Mouse (Mus musculus): Measurements from ENCODE around the gene Rgs4. TPM values are rescaled to one million over a fixed set of nuclear protein-coding genes. Genes with fewer than 3 reads are reported as not detected.
A peak's percentile ranks its signal among the peaks of the same experiment; 100 is the strongest.

Gene Rgs4
- polyA plus RNA-seq, 1 experiment from 2014 or later: 12.5 TPM

GRCm38 (mm10) chr1:169752395-169752794, 5.0 kb upstream of the Rgs4 start:
- no peaks in the 10 kb centered on the region for H3K36me3 ChIP-seq (replicated peaks; ENCODE audit: control insufficient read depth, insufficient read depth, low read depth, low read length)
- DNase-seq (ENCODE audit: low spot score) (no peak), ATAC-seq (replicated peaks; ENCODE audit: insufficient number of reproducible peaks, low FRiP score, low TSS enrichment, low read depth) (no peak)
- H3K9me3 ChIP-seq (replicated peaks; ENCODE audit: control insufficient read depth, low read length): no peaks in the 10 kb centered on the region
- no peak overlapping the region for H3K4me3 ChIP-seq (ENCODE audit: low read depth, low read length)
- H3K4me1 ChIP-seq (ENCODE audit: control insufficient read depth, insufficient read depth, low read length): no peaks in the 10 kb centered on the region
- H3K4me2 ChIP-seq (ENCODE audit: low read depth, low read length): no peak overlapping the region
- 55% methylated on average over 3 of the region's 4 CpGs for WGBS
- H3K27me3 ChIP-seq (ENCODE audit: control insufficient read depth, insufficient read depth, low read length): peaks cover 3% of the 10 kb centered on the region; the same call in 1 of the 2 replicates
- no peak overlapping the region for H3K9ac ChIP-seq (replicated peaks; ENCODE audit: low read length)
- H3K27ac ChIP-seq (replicated peaks; ENCODE audit: low read depth, low read length): no peak overlapping the region

DNA sequence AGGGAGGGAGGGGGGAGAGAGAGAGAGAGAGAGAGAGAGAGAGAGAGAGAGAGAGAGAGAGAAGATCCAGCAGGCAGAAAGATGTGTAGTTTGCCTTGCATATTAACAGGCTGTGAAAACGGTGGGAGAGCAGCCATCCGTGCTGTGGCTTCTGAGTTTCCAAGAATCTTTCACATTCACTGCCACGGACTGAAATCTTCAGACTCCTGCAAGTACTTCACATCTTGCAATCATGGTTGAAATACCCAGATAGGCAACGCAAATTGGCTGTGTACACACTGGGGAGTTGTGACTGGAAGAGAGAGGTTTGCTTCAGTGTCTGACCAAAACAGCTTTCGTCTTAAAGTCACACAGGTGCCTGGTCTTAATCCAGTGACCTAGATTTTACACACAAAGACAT, 997 bp upstream of the Rgs4 start:
- no peaks in the 10 kb centered on the region for H3K36me3 ChIP-seq (replicated peaks; ENCODE audit: control insufficient read depth, insufficient read depth, low read depth, low read length)
- H3K4me2 ChIP-seq (ENCODE audit: low read depth, low read length): no peak overlapping the region
- WGBS: 57% methylated on average over 5 of the region's 5 CpGs
- no peak overlapping the region for H3K27ac ChIP-seq (replicated peaks; ENCODE audit: low read depth, low read length)
- ATAC-seq (replicated peaks; ENCODE audit: insufficient number of reproducible peaks, low FRiP score, low TSS enrichment, low read depth): no peak
- H3K4me3 ChIP-seq (ENCODE audit: low read depth, low read length): no peak overlapping the region
- H3K9ac ChIP-seq (replicated peaks; ENCODE audit: low read length): no peak overlapping the region
- DNase-seq (ENCODE audit: low spot score): no peak
- H3K9me3 ChIP-seq (replicated peaks; ENCODE audit: control insufficient read depth, low read length): no peaks in the 10 kb centered on the region
- H3K27me3 ChIP-seq (ENCODE audit: control insufficient read depth, insufficient read depth, low read length): peaks cover 6% of the 10 kb centered on the region; the same call in 1 of the 2 replicates
- peaks cover 2% of the 10 kb centered on the region; the same call in 1 of the 2 replicates for H3K4me1 ChIP-seq (ENCODE audit: control insufficient read depth, insufficient read depth, low read length)

- Histone ChIP-seq H3K4me3 (ENCODE audit: low read depth, low read length) (peak overlapping the region; percentile 24), H3K9ac (replicated peaks; ENCODE audit: low read length) (no peak overlapping the region), H3K4me1 (ENCODE audit: control insufficient read depth, insufficient read depth, low read length) (peaks cover 2% of the 10 kb centered on the region; the same call in 1 of the 2 replicates), H3K36me3 (replicated peaks; ENCODE audit: control insufficient read depth, insufficient read depth, low read depth, low read length) (no peaks in the 10 kb centered on the region), H3K27ac (replicated peaks; ENCODE audit: low read depth, low read length) (no peak overlapping the region), H3K27me3 (ENCODE audit: control insufficient read depth, insufficient read depth, low read length) (peaks cover 6% of the 10 kb centered on the region; the same call in 1 of the 2 replicates), H3K4me2 (ENCODE audit: low read depth, low read length) (peak overlapping the region; percentile 61), H3K9me3 (replicated peaks; ENCODE audit: control insufficient read depth, low read length) (no peaks in the 10 kb centered on the region)
- DNase-seq (ENCODE audit: low spot score) (no peak), ATAC-seq (replicated peaks; ENCODE audit: insufficient number of reproducible peaks, low FRiP score, low TSS enrichment, low read depth) (no peak)
- WGBS: 50% methylated on average over 6 of the region's 6 CpGs
Measured at GRCm38 (mm10) chr1:169747902-169748301, 460 bp upstream of the Rgs4 start.

- H3K4me2 ChIP-seq (ENCODE audit: low read depth, low read length): no peak overlapping the region
- 89% methylated on average over 5 of the region's 5 CpGs for WGBS
- no peak for ATAC-seq (replicated peaks; ENCODE audit: insufficient number of reproducible peaks, low FRiP score, low TSS enrichment, low read depth)
- no peaks in the 10 kb centered on the region for H3K4me1 ChIP-seq (ENCODE audit: control insufficient read depth, insufficient read depth, low read length)
- no peak overlapping the region for H3K9ac ChIP-seq (replicated peaks; ENCODE audit: low read length)
- no peaks in the 10 kb centered on the region for H3K27me3 ChIP-seq (ENCODE audit: control insufficient read depth, insufficient read depth, low read length)
- H3K9me3 ChIP-seq (replicated peaks; ENCODE audit: control insufficient read depth, low read length): no peaks in the 10 kb centered on the region
- H3K36me3 ChIP-seq (replicated peaks; ENCODE audit: control insufficient read depth, insufficient read depth, low read depth, low read length): no peaks in the 10 kb centered on the region
- H3K27ac ChIP-seq (replicated peaks; ENCODE audit: low read depth, low read length): no peak overlapping the region
- no peak for DNase-seq (ENCODE audit: low spot score)
- H3K4me3 ChIP-seq (ENCODE audit: low read depth, low read length): no peak overlapping the region
Measured at GRCm38 (mm10) chr1:169741147-169741546, 6.3 kb downstream of the Rgs4 start.

- no peaks in the 10 kb centered on the region for H3K36me3 ChIP-seq (replicated peaks; ENCODE audit: control insufficient read depth, insufficient read depth, low read depth, low read length)
- H3K9me3 ChIP-seq (replicated peaks; ENCODE audit: control insufficient read depth, low read length): no peaks in the 10 kb centered on the region
- DNase-seq (ENCODE audit: low spot score) (no peak), ATAC-seq (replicated peaks; ENCODE audit: insufficient number of reproducible peaks, low FRiP score, low TSS enrichment, low read depth) (no peak)
- no peak overlapping the region for H3K9ac ChIP-seq (replicated peaks; ENCODE audit: low read length)
- no peak overlapping the region for H3K4me3 ChIP-seq (ENCODE audit: low read depth, low read length)
- 80% methylated on average over 6 of the region's 6 CpGs for WGBS
- no peaks in the 10 kb centered on the region for H3K27me3 ChIP-seq (ENCODE audit: control insufficient read depth, insufficient read depth, low read length)
- no peaks in the 10 kb centered on the region for H3K4me1 ChIP-seq (ENCODE audit: control insufficient read depth, insufficient read depth, low read length)
- no peak overlapping the region for H3K4me2 ChIP-seq (ENCODE audit: low read depth, low read length)
- H3K27ac ChIP-seq (replicated peaks; ENCODE audit: low read depth, low read length): no peak overlapping the region
Measured at GRCm38 (mm10) chr1:169737231-169737630, 10.2 kb downstream of the Rgs4 start.

DNA sequence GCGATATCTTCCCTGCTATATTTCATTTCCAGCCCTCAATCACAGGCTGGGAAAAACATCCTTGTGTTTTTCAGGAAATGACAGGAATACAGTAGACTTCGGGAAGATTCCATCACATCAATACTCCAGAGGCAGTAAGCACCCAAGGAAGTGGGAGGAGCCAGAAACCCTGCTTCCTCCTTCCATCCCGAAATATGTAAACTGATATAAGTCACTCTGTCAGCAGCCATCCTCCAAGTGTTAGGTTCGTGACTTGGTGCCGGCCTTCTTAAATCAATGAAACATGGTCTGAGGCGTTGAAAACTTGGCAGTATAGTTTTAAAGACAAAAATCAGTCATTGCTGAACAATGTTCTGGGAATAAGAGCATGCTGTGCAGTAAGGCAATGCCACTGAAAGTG, 11.3 kb downstream of the Rgs4 start:
- no peaks in the 10 kb centered on the region for H3K9me3 ChIP-seq (replicated peaks; ENCODE audit: control insufficient read depth, low read length)
- H3K9ac ChIP-seq (replicated peaks; ENCODE audit: low read length): no peak overlapping the region
- no peak for ATAC-seq (replicated peaks; ENCODE audit: insufficient number of reproducible peaks, low FRiP score, low TSS enrichment, low read depth)
- DNase-seq (ENCODE audit: low spot score): no peak
- 86% methylated on average over 6 of the region's 6 CpGs for WGBS
- H3K36me3 ChIP-seq (replicated peaks; ENCODE audit: control insufficient read depth, insufficient read depth, low read depth, low read length): no peaks in the 10 kb centered on the region
- no peak overlapping the region for H3K4me2 ChIP-seq (ENCODE audit: low read depth, low read length)
- no peaks in the 10 kb centered on the region for H3K27me3 ChIP-seq (ENCODE audit: control insufficient read depth, insufficient read depth, low read length)
- no peaks in the 10 kb centered on the region for H3K4me1 ChIP-seq (ENCODE audit: control insufficient read depth, insufficient read depth, low read length)
- no peak overlapping the region for H3K27ac ChIP-seq (replicated peaks; ENCODE audit: low read depth, low read length)
- H3K4me3 ChIP-seq (ENCODE audit: low read depth, low read length): no peak overlapping the region

DNA sequence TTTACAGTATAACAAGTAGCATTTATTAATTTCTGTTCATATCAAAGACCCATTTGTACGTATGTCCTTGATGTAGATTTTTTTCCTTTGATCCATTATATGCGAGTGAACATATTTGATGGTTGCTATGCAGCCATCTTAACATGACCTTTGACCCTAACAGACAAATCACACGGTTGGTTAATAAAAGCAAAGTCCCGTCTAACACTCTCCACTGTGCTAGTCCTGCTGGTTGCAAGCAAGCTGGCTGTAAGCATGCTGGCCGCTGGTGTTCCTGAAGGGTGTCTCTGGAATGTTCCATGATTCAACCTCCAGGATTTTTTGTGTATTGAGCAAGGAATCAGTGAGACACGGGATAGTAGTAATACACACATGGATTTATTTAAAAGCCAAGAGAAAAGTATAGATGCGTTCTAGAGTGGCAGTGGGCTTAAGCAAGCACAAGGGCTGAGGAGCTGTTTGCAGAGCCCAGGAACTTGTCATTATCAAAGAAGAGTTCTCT, 16.8 kb downstream of the Rgs4 start:
- H3K27ac ChIP-seq (replicated peaks; ENCODE audit: low read depth, low read length): no peak overlapping the region
- H3K9me3 ChIP-seq (replicated peaks; ENCODE audit: control insufficient read depth, low read length): no peaks in the 10 kb centered on the region
- ATAC-seq (replicated peaks; ENCODE audit: insufficient number of reproducible peaks, low FRiP score, low TSS enrichment, low read depth) (no peak), DNase-seq (ENCODE audit: low spot score) (no peak)
- H3K27me3 ChIP-seq (ENCODE audit: control insufficient read depth, insufficient read depth, low read length): no peaks in the 10 kb centered on the region
- no peaks in the 10 kb centered on the region for H3K36me3 ChIP-seq (replicated peaks; ENCODE audit: control insufficient read depth, insufficient read depth, low read depth, low read length)
- 76% methylated on average over 7 of the region's 7 CpGs for WGBS
- H3K4me2 ChIP-seq (ENCODE audit: low read depth, low read length): no peak overlapping the region
- no peak overlapping the region for H3K9ac ChIP-seq (replicated peaks; ENCODE audit: low read length)
- no peak overlapping the region for H3K4me3 ChIP-seq (ENCODE audit: low read depth, low read length)
- no peaks in the 10 kb centered on the region for H3K4me1 ChIP-seq (ENCODE audit: control insufficient read depth, insufficient read depth, low read length)

DNA sequence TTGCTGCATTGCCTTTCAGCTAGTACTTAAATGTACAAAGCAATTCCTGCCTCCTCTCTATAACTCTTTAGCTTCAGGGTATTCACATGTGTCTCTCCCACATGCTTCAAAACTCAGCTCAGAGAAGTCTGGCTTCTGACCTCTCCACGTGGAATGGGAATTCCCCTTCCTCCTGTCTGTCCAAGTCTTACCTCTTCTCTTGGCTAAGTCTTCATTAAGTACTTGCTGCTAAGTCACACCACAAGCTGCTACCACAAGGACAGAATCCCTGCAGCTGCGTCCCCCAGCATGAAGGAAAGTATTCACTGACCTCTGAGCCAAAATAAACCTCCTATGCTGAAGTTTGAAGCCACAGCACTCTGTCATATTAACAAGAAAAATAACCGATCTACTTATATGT, 21.1 kb downstream of the Rgs4 start:
- Histone ChIP-seq H3K9me3 (replicated peaks; ENCODE audit: control insufficient read depth, low read length) (no peaks in the 10 kb centered on the region), H3K4me1 (ENCODE audit: control insufficient read depth, insufficient read depth, low read length) (no peaks in the 10 kb centered on the region), H3K4me2 (ENCODE audit: low read depth, low read length) (no peak overlapping the region), H3K36me3 (replicated peaks; ENCODE audit: control insufficient read depth, insufficient read depth, low read depth, low read length) (no peaks in the 10 kb centered on the region), H3K9ac (replicated peaks; ENCODE audit: low read length) (no peak overlapping the region), H3K4me3 (ENCODE audit: low read depth, low read length) (no peak overlapping the region), H3K27me3 (ENCODE audit: control insufficient read depth, insufficient read depth, low read length) (no peaks in the 10 kb centered on the region), H3K27ac (replicated peaks; ENCODE audit: low read depth, low read length) (no peak overlapping the region)
- ATAC-seq (replicated peaks; ENCODE audit: insufficient number of reproducible peaks, low FRiP score, low TSS enrichment, low read depth): no peak
- no peak for DNase-seq (ENCODE audit: low spot score)
- 72% methylated on average over 3 of the region's 3 CpGs for WGBS
